Mouse (Mus musculus) gastrocnemius, adult 18-20 months (tissue): ENCODE results near the gene Bola3. TPM values are rescaled to one million over a fixed set of nuclear protein-coding genes. Genes with fewer than 3 reads are reported as not detected.

Experiments
- DNase-seq: peaks from one replicate; pipeline ENCODE4 v3.0.0; 2021; ENCODE audit warnings: low spot score
- microRNA-seq: library from miRNA; unstranded; fragments of <30 nt; microRNA quantifications from one replicate; pipeline ENCODE4 v1.2.0, GENCODE M21; 2021
- total RNA-seq, 2 experiments: library from RNA; stranded (reverse); gene quantifications; 2 replicates each; pipeline ENCODE4 v1.2.3; 2021

Bola3 gene
- total RNA-seq, 2 experiments from 2014 or later = 249 to 275 TPM

DNA sequence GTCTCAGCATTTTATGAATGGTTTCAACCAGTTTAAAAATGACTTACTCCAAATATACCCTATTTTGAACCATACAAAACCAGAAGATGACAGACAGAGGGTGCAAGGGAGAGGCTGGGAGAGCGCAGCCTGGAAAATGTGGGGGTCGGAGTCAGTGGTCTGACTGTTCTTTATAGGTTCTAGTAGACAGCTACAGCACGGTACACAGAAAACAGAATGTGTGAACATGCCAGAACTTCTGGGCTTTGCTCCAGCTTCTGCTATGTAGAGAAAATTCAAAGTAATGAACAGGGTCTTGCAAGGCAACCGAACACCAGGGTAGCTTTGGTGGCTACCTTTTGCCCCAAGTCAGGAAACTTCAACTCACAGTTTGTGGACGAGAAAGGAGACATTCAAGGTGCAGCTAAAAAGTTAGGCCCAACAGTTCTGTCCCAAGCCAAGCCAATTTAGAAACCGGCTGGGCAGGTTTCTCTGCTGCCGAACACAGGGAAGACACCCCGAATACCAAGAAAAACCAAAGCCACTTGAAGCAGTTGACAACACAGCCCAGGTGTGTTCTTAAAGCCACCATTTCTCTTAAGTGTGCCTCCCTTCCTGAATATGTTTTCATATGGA, 43.3 kb downstream of the Bola3 start:
- DNase-seq = no peak

DNA sequence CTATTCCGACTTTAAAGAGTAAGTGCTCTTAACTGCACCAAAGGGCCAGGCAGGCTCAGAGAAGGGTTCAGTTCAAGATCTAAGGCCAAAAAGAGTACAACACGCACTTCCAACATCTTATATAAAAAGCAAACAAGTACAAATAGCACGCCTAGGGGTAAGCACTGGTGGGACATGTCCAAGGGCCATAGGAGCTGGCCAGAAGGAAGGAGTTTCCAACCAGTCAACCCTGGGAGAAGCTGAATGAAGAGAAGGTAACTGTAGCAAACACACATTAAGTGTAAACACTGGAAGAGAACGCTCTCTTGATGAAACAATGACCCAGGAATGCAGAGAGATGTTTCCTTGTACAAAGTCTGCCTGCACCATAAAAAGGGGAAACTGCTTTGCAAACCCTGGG, 45.2 kb downstream of the Bola3 start:
- DNase-seq = no peak

DNA sequence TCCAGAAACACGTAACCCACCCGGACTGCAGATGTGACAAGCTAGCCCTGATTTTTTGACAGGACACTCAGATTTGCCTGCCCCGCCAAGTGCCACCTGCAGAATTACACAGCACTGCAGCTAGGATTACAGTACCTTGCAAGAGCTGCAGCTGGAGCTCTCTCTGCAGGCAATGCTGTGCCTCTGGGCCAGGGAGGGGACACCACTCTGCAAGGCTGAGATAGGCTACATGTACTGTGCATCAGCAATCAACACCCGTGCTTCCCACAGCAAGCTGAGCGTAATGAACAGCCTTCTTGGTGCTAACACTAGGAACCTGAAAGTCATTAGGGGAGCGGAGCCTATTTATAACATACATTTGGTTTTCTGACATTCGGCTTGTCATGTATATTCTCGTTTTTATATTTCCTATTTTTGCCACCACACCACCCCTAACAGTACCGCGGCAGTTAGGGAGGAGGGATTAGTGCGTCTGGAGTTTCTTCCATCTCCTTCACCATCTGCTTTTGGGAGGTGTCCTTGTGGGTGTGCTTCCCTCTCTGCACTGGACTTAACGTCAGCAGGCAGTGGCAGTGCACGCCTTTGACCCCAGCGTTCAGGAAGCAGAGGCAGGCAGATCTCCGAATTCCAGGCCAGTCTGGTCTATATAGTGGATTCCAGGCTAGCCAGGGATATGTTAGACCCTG, 46.7 kb downstream of the Bola3 start:
- DNase-seq = no peak

DNA sequence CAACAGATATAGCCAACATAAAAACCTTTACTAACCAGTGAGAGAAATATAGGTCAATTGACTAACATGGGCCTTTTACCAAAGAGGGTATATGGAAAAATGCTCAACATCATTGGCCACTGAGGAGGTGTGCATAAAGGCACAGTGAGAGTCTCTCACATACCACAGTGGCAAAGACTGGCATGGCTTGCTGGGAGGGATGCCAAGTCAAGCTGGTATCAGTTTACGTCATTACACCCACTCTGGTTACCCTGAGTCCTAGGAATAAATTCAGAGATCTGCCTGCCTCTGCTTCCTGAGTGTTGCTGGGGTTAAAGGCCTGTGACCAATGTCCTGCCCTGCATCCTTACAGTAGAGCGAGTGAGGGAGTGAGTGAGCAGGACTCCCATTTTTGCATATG, 47.8 kb downstream of the Bola3 start:
- no peak for DNase-seq

DNA sequence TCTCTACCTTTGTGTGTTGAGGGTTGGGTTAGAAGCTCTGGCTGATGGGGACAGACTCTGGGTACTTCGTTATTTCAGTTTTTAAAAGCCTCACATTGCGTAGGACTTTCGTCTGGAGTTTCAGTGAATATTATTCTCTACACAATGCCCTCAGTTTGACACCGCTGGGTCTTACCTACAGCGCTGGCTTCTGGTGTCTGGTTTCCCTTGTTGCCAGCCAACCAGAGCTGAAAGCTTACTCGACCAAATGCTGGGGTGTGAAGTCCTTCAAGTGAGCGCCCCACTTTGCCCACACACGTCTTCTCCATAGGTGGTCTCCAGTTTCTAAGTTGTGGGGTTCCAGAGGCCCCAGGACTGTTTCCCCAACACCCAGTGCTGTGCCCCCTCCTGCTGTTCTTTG, 48.8 kb downstream of the Bola3 start:
- no peak for DNase-seq

DNA sequence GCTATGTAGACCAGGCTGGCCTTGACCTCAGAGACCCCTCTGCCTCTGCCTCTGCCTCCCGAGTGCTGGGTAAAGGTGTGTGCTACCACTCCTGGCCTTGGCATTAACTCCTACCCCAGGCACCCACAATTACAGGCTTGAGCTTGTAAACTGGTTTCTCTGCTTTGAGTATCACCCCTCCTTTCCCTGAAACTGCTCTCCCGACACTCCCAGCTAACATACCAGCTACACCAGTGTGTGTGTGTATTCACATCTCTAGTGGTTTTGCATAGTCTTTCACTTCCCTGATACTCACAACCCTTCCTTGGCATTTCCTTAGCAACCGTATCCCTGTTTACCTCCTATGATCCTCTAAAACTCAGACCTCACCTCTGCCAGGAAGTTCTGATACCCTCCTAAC, 50.8 kb downstream of the Bola3 start:
- DNase-seq = no peak

DNA sequence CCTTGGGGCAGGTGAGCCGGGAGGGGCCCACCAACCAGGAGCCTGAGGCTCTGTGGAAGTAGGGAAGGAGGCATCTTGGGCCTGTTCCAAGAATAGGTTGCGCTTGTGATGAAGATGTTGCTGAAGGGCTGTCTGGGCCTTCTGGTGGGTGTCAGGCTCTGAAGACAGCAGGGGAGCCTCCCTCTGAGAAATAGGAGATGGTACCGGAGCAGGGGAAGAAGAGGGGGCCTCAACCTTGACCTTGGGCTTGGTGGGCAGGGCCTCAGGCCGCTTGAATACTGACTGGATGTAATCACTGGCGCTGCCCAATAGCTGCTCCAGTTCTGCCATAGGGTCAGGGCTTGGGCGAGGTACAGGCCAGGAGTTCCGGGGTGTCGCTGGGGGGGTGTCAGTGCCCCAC, 54.5 kb downstream of the Bola3 start:
- no peak for DNase-seq

DNA sequence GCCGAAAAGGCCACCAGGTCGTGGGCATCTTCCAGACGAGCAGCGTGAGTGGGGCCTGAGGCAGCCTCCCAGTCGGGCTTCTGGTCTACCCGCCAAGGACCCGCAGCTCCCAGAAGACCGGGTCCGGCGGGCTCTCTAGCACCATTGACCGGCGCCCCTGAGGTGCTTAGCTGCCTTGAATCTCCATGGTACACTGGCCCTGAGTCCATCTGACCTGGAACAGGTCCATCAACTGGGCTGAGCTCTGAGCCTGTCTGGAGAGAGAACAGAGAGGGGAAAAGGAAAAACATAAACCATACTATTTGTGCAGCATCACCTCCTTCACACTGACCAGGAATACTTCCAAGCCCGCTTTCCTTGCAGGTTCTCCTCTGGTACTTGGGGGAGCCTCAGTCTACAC, 55.6 kb downstream of the Bola3 start:
- DNase-seq = no peak

DNA sequence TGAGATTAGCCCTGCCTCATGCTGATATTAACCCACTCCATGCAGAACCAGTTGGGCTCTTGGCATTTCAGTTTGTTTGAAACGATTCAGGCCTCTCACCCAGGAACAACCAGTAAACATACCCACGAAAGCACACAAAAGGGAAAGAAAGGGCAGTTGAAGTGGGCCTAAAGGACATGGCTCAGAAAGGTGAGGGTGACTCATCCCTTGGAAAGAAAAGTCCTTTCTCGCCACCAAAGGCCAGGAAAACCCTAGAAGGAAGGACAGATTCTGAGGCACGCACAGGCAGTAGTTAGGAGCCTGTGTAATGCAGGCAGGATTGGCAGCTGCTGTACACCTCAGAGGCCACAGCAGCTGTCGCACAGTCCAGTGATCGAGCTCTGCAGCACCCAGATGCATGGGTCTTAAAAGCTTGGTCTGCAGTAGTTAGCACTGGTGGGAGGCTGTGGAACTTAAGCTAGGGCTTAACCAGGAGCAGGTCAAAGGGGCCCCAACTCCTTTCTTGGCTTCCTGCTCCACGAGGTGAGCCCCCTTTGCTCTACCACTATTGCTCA, 56.6 kb downstream of the Bola3 start:
- DNase-seq = no peak

DNA sequence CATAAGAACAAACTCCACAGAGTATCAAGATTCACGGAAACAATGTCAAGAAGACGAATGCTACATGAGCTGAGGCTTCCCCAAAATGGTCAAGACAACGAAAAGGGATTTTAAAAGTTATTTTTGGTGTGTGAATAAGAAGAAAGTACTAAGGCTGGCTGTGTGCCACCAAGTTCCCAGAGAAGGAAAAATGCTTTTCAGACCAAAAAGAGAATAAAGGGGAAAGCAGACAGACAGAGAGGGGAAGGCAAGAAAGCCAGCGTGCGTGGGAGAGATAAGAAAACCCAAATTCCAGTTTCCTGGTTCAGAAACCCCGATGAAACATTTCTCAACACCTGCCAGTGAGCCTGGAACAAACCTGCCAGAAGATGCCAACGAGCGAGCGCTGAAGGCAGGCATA, 59.6 kb downstream of the Bola3 start:
- no peak for DNase-seq

Small RNA genes lying within 50 kb of the gene (microRNA-seq; reads per million reads assigned to microRNA genes)
- not detected for gene Mir6374

Other genes with a start within 250 kb of the Bola3 start
- under 1 TPM; 0.90 to 0.94 TPM for gene Ccdc142, start 247.5 kb upstream of the Bola3 start, total RNA-seq
- under 1 TPM; 0.53 to 0.76 TPM for gene Gm42688, start 247.5 kb upstream of the Bola3 start, total RNA-seq
- gene Mrpl53, start 240.1 kb upstream of the Bola3 start, total RNA-seq = 100 to 1,000 TPM; 102 TPM
- 1 to 10 TPM; 6.2 to 6.5 TPM for gene Mogs, start 233.7 kb upstream of the Bola3 start, total RNA-seq
- 10 to 100 TPM; 46.4 to 46.7 TPM for gene Wbp1, start 227.6 kb upstream of the Bola3 start, total RNA-seq
- 10 to 100 TPM; 15.6 to 15.7 TPM for gene Ino80b, start 223.7 kb upstream of the Bola3 start, total RNA-seq
- gene Rtkn, start 213.7 kb upstream of the Bola3 start, total RNA-seq = 10 to 100 TPM in 1 of 2 experiments, 1 to 10 TPM in 1; 9.3 to 11.7 TPM
- gene Wdr54, start 192.8 kb upstream of the Bola3 start, total RNA-seq = 1 to 10 TPM; 1.2 to 1.9 TPM
- under 1 TPM in 1 of 2 experiments, not detected in 1; 0.14 TPM for gene 1700003E16Rik, start 192.7 kb upstream of the Bola3 start, total RNA-seq
- gene Dctn1, start 183.2 kb upstream of the Bola3 start, total RNA-seq = 100 to 1,000 TPM; 124 to 133 TPM
- gene Slc4a5, start 129.3 kb upstream of the Bola3 start, total RNA-seq = not detected
- 1 to 10 TPM; 3.0 to 3.2 TPM for gene Mthfd2, start 23.2 kb upstream of the Bola3 start, total RNA-seq
- 10 to 100 TPM in 1 of 2 experiments, 1 to 10 TPM in 1; 8.0 to 12.4 TPM for gene Mob1a, start 23.1 kb upstream of the Bola3 start, total RNA-seq
- 10 to 100 TPM; 10.9 to 13.4 TPM for gene Tet3, start 109.9 kb downstream of the Bola3 start, total RNA-seq
- gene Dguok, start 157.8 kb downstream of the Bola3 start, total RNA-seq = 10 to 100 TPM; 17.4 to 20.6 TPM
- 1 to 10 TPM in 1 of 2 experiments, under 1 TPM in 1; 0.40 to 1.6 TPM for gene Actg2, start 187.1 kb downstream of the Bola3 start, total RNA-seq
- gene Stambp, start 223.6 kb downstream of the Bola3 start, total RNA-seq = 1 to 10 TPM; 6.2 to 6.8 TPM